Mouse (Mus musculus) liver, embryonic 14.5 days (tissue): Measurements from ENCODE around the gene Med17.

Experiments
- CTCF ChIP-seq: IDR thresholded peaks from 2 replicates; pipeline ENCODE4 v1.5.1; 2016; ENCODE audit warnings: antibody characterized with exemption, low read depth, control low read depth
- EP300 ChIP-seq: IDR thresholded peaks from 2 replicates; pipeline ENCODE4 v1.6.1; 2016; ENCODE audit warnings: antibody characterized with exemption, low read depth

DNA sequence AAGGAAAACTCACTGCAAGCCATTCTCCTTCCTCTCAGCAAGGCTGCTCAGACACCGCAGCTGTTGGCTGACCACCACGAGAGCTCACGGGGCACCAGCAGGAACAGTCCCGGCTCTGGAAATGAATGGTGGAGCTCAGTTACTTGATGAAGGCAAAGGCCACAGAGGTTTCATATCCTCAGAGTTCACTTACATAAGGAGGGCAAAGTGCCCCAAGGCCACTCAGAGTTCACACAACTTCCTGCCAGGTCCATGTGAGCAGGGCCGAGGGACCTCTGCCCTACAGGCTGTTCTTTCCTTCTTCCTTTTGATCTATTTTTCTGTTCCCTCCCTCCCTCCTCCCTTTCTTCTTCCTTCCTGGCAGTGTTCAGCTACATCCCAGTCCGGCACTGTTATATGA, 21.7 kb upstream of the Med17 start:
- TF ChIP-seq CTCF (no peak), EP300 (no peak)
